Mouse (Mus musculus) myocyte (in vitro differentiated cells): ENCODE data around the gene Lipt2. TPM values are rescaled to one million over a fixed set of nuclear protein-coding genes. Genes with fewer than 3 reads are reported as not detected.

ENCODE experiments used
- H3K27me3 ChIP-seq: one replicate; pipeline ENCODE4 v1.6.1; 2011; ENCODE audit not compliant: control insufficient read depth, insufficient read depth, insufficient read length
- H3K36me3 ChIP-seq: one replicate; pipeline ENCODE4 v1.6.1; 2011; ENCODE audit not compliant: control insufficient read depth, insufficient read depth
- H3K4me2 ChIP-seq: one replicate; pipeline ENCODE4 v1.6.1; 2011; ENCODE audit warnings: low read depth, control low read depth
- H3K4me3 ChIP-seq: one replicate; pipeline ENCODE4 v1.5.1; 2011; ENCODE audit warnings: mild to moderate bottlenecking, control low read depth, moderate library complexity
- H3K79me2 ChIP-seq: one replicate; pipeline ENCODE4 v1.6.1; 2011; ENCODE audit not compliant: control insufficient read depth, insufficient read depth
- H3ac ChIP-seq: one replicate; pipeline ENCODE4 v1.6.1; 2011; ENCODE audit not compliant: control insufficient read depth, insufficient read length
- CEBPB ChIP-seq: IDR thresholded peaks from 2 replicates; pipeline ENCODE4 v1.6.1; 2011; ENCODE audit warnings: mild to moderate bottlenecking, moderate library complexity; ENCODE audit not compliant: poor library complexity, insufficient read depth, severe bottlenecking
- E2F4 ChIP-seq: IDR thresholded peaks from one replicate; pipeline ENCODE4 v1.6.1; 2011; ENCODE audit warnings: mild to moderate bottlenecking, control low read depth, moderate library complexity; ENCODE audit not compliant: insufficient read depth
- MAX ChIP-seq: IDR thresholded peaks from one replicate; pipeline ENCODE4 v1.6.1; 2011; ENCODE audit warnings: low read depth, mild to moderate bottlenecking, control low read depth
- MYOD1 ChIP-seq, 3 experiments: IDR thresholded peaks; one replicate each; pipeline ENCODE4 v1.6.1; 2011; ENCODE audit warnings: control low read depth in 2 of 3, low read depth in 2 of 3, mild to moderate bottlenecking in 2 of 3, moderate library complexity in 1 of 3; ENCODE audit not compliant: insufficient read length in 2 of 3, control insufficient read depth in 1 of 3
- MYOG ChIP-seq, 3 experiments: IDR thresholded peaks; one replicate each; pipeline ENCODE4 v1.6.1; 2011; ENCODE audit warnings: control low read depth in 2 of 3, low read depth in 2 of 3, mild to moderate bottlenecking in 2 of 3; ENCODE audit not compliant: insufficient read length in 2 of 3, control insufficient read depth in 1 of 3, insufficient read depth in 1 of 3
- POLR2A ChIP-seq: IDR thresholded peaks from one replicate; pipeline ENCODE4 v1.6.1; 2011; ENCODE audit warnings: low read depth, mild to moderate bottlenecking, control low read depth, moderate library complexity; ENCODE audit not compliant: insufficient read length
- POLR2AphosphoS2 ChIP-seq: IDR thresholded peaks from one replicate; pipeline ENCODE4 v1.6.1; 2011; ENCODE audit warnings: low read depth, control low read depth; ENCODE audit not compliant: insufficient read length
- REST ChIP-seq: IDR thresholded peaks from one replicate; pipeline ENCODE4 v1.6.1; 2011; ENCODE audit warnings: mild to moderate bottlenecking, control low read depth, moderate library complexity; ENCODE audit not compliant: insufficient read depth, insufficient read length
- SRF ChIP-seq: IDR thresholded peaks from one replicate; pipeline ENCODE4 v1.6.1; 2011; ENCODE audit warnings: low read depth; ENCODE audit not compliant: control insufficient read depth, insufficient read length
- TCF12 ChIP-seq: IDR thresholded peaks from one replicate; pipeline ENCODE4 v1.6.1; 2011; ENCODE audit warnings: mild to moderate bottlenecking, control low read depth; ENCODE audit not compliant: poor library complexity, insufficient read depth, severe bottlenecking
- TCF3 ChIP-seq: IDR thresholded peaks from one replicate; pipeline ENCODE4 v1.6.1; 2011; ENCODE audit warnings: low read depth, control low read depth; ENCODE audit not compliant: insufficient read length
- USF1 ChIP-seq: IDR thresholded peaks from one replicate; pipeline ENCODE4 v1.6.1; 2011; ENCODE audit warnings: low read depth, mild to moderate bottlenecking, control low read depth, moderate library complexity
- polyA plus RNA-seq: library from polyadenylated mRNA; unstranded; fragments of >200 nt; fragmentation: generic; extraction: Trizol; gene quantifications from one replicate; pipeline ENCODE4 v1.2.1, GENCODE M21; 2012; ENCODE audit warnings: missing spikeins

Lipt2 gene
- polyA plus RNA-seq, result 3.1 TPM

DNA sequence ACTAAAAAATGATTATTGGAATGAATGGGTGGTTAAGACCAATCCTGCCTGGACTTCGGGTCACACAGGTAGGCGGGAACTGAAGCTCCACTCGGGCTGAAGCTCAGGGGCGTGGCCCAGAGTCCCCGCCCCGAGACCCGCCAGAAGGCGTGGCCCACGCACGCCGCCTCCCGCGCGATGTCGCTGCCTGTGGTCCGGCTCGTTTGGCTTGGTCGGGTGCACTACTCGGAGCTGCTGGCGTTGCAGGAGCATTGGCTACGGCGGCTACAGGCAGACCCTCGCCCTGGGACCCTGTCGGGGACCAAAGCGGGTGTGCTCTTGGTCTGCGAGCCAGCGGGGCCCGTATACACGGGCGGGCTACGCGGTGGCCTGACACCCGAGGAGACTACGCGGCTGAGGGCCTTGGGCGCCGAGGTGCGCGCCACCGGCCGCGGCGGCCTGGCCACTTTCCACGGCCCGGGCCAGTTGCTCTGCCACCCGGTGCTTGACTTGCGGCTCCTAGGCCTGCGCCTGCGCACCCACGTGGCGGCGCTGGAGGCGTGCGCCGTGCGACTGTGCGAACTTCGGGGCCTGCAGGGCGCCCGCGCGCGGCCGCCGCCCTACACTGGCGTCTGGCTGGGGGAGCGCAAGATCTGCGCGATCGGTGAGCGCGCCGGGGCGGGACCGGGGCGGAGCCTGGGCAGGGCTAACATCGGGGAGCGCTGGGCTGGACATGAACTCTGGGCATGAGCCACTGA lies at the start of gene Lipt2:
Gene Lipt2, plus strand, starts transcription at position 173 of the 737 bp plus-strand sequence.
- TF ChIP-seq MYOD1 (IDR thresholded peaks at IDR 0.05; ENCODE audit: control insufficient read depth in 1 of 3, insufficient read length in 2 of 3, low read depth in 2 of 3) (peak in 2 of 3 experiments; percentile 72 to 79), USF1 (peak; percentile 12), E2F4 (no peak), POLR2AphosphoS2 (peak; percentile 70), POLR2A (peak; percentile 77), MYOG (IDR thresholded peaks at IDR 0.05; ENCODE audit: control insufficient read depth in 1 of 3, insufficient read depth in 1 of 3, insufficient read length in 2 of 3, low read depth in 2 of 3) (peak; percentile 26 to 88 (median 82)), TCF3 (no peak)
- Histone ChIP-seq H3K27me3 (no peaks in the 10 kb centered on the region), H3K79me2 (no peaks in the 10 kb centered on the region), H3K36me3 (no peaks in the 10 kb centered on the region), H3K4me3 (peak within 1 kb of the TSS; percentile 32), H3ac (peak within 1 kb of the TSS; percentile 51), H3K4me2 (peak within 1 kb of the TSS; percentile 86)

- Histone ChIP-seq H3K4me2 (no peak overlapping the region), H3ac (no peak overlapping the region), H3K79me2 (no peaks in the 10 kb centered on the region), H3K4me3 (no peak overlapping the region), H3K36me3 (peaks cover 3% of the 10 kb centered on the region), H3K27me3 (no peaks in the 10 kb centered on the region)
- TF ChIP-seq REST, result no peak
- TF ChIP-seq POLR2AphosphoS2, result no peak
- TF ChIP-seq TCF3, result no peak
- TF ChIP-seq USF1, result no peak
- TF ChIP-seq TCF12, result no peak
- no peak for TF ChIP-seq CEBPB
- no peak for TF ChIP-seq MYOD1 (IDR thresholded peaks at IDR 0.05; ENCODE audit: control insufficient read depth in 1 of 3, insufficient read length in 2 of 3, low read depth in 2 of 3)
- no peak for TF ChIP-seq SRF
- no peak for TF ChIP-seq MYOG (IDR thresholded peaks at IDR 0.05; ENCODE audit: control insufficient read depth in 1 of 3, insufficient read depth in 1 of 3, insufficient read length in 2 of 3, low read depth in 2 of 3)
- TF ChIP-seq MAX, result no peak
- TF ChIP-seq POLR2A, result no peak
- TF ChIP-seq E2F4, result no peak
Measured at GRCm38 (mm10) chr7:100111506-100111905, 47.6 kb upstream of the Lipt2 start.

- Histone ChIP-seq H3K4me3 (no peak overlapping the region), H3ac (no peak overlapping the region), H3K4me2 (no peak overlapping the region), H3K36me3 (peaks cover 6% of the 10 kb centered on the region), H3K79me2 (peaks cover 4% of the 10 kb centered on the region), H3K27me3 (no peaks in the 10 kb centered on the region)
- no peak for TF ChIP-seq TCF12
- no peak for TF ChIP-seq POLR2A
- no peak for TF ChIP-seq CEBPB
- no peak for TF ChIP-seq TCF3
- no peak for TF ChIP-seq E2F4
- no peak for TF ChIP-seq REST
Measured at GRCm38 (mm10) chr7:100113821-100114220, 45.3 kb upstream of the Lipt2 start.

DNA sequence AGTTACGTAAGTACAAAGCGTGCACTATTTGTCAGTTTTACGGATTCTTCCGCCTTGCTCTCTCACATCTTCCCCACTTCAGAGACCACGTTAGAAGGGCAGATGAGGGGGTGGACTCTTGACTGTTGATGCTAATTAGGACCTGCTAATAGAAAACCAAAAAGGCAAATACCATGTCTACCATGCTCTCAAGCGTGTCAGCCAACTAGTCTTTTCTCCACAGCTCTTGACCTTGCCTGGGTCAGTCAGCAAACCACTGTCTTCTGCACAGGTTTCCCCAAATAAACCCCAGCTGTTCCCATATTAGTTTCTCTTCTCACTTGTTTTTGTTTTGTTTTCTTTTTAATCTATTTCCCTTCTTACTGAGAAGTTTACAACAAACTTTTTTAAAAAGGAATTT lies 44.8 kb upstream of the Lipt2 start:
- H3K36me3 ChIP-seq, result peaks cover 6% of the 10 kb centered on the region
- no peak overlapping the region for H3ac ChIP-seq
- peaks cover 4% of the 10 kb centered on the region for H3K79me2 ChIP-seq
- no peak overlapping the region for H3K4me2 ChIP-seq
- no peaks in the 10 kb centered on the region for H3K27me3 ChIP-seq
- H3K4me3 ChIP-seq, result no peak overlapping the region
- no peak for TF ChIP-seq MAX
- no peak for TF ChIP-seq POLR2A
- no peak for TF ChIP-seq CEBPB
- TF ChIP-seq MYOG (IDR thresholded peaks at IDR 0.05; ENCODE audit: control insufficient read depth in 1 of 3, insufficient read depth in 1 of 3, insufficient read length in 2 of 3, low read depth in 2 of 3), result no peak
- no peak for TF ChIP-seq TCF12
- TF ChIP-seq E2F4, result no peak
- no peak for TF ChIP-seq SRF
- TF ChIP-seq MYOD1 (IDR thresholded peaks at IDR 0.05; ENCODE audit: control insufficient read depth in 1 of 3, insufficient read length in 2 of 3, low read depth in 2 of 3), result no peak
- TF ChIP-seq REST, result no peak
- no peak for TF ChIP-seq POLR2AphosphoS2
- TF ChIP-seq TCF3, result no peak
- no peak for TF ChIP-seq USF1
